Mouse (Mus musculus): ENCODE measurements around the gene Akna. TPM values are rescaled to one million over a fixed set of nuclear protein-coding genes. Genes with fewer than 3 reads are reported as not detected.

Akna gene
- 1 to 10 TPM; 3.5 to 7.3 TPM for total RNA-seq (2021)
- long read RNA-seq, experiment 1, partial matches to known transcripts = 0 of 1 reads
- long read RNA-seq, experiment 1, other reads (novel, unspliced or antisense) = 1 of 1 reads
- long read RNA-seq, experiment 2, partial matches to known transcripts = 0 of 1 reads
- long read RNA-seq, experiment 2, other reads (novel, unspliced or antisense) = 1 of 1 reads

- peak; percentile 93 to 96 for DNase-seq
These were observed at the start of gene Akna for GRCm38 (mm10) chr4:63403040-63403959. Akna (minus strand) TSS chr4:63403354.

- DNase-seq = no peak
These were observed 49.4 kb upstream of the Akna start for GRCm38 (mm10) chr4:63452555-63452954.

- DNase-seq = no peak
These were observed 47.4 kb upstream of the Akna start for GRCm38 (mm10) chr4:63450551-63450950.

- no peak for DNase-seq
These were observed 41.4 kb upstream of the Akna start for GRCm38 (mm10) chr4:63444362-63445066.

- no peak for DNase-seq
These were observed 39.9 kb upstream of the Akna start for GRCm38 (mm10) chr4:63443101-63443500.

GRCm38 (mm10) chr4:63441616-63442015 lies 38.5 kb upstream of the Akna start:
- peak; percentile 52 to 56 for DNase-seq

- DNase-seq = no peak
These were observed 37.1 kb upstream of the Akna start for GRCm38 (mm10) chr4:63440262-63440661.

GRCm38 (mm10) chr4:63437968-63438367 lies 34.8 kb upstream of the Akna start:
- DNase-seq = no peak

- DNase-seq = peak in 1 of 2 experiments; percentile 33
These were observed 34.1 kb upstream of the Akna start for GRCm38 (mm10) chr4:63437119-63437815.

- no peak for DNase-seq
These were observed 32.2 kb upstream of the Akna start for GRCm38 (mm10) chr4:63435402-63435801.

GRCm38 (mm10) chr4:63431098-63431497 lies 27.9 kb upstream of the Akna start:
- DNase-seq = no peak

GRCm38 (mm10) chr4:63430357-63430756 lies 27.2 kb upstream of the Akna start:
- DNase-seq = no peak

GRCm38 (mm10) chr4:63426308-63426707 lies 23.2 kb upstream of the Akna start:
- DNase-seq = no peak

- DNase-seq = peak; percentile 35 to 36
These were observed 20.7 kb upstream of the Akna start for GRCm38 (mm10) chr4:63423811-63424210.

GRCm38 (mm10) chr4:63423231-63423630 lies 20.1 kb upstream of the Akna start:
- peak; percentile 23 to 56 for DNase-seq

- DNase-seq = peak; percentile 73 to 81
These were observed 17.2 kb upstream of the Akna start for GRCm38 (mm10) chr4:63420143-63420920.

- DNase-seq = no peak
These were observed 15.1 kb upstream of the Akna start for GRCm38 (mm10) chr4:63418270-63418669.

- peak; percentile 78 to 93 for DNase-seq
These were observed 14.3 kb upstream of the Akna start for GRCm38 (mm10) chr4:63417318-63417957.

GRCm38 (mm10) chr4:63414951-63415350 lies 11.8 kb upstream of the Akna start:
- DNase-seq = peak in 1 of 2 experiments; percentile 18

GRCm38 (mm10) chr4:63411222-63411621 lies 8.1 kb upstream of the Akna start:
- peak; percentile 59 to 61 for DNase-seq

- DNase-seq = peak; percentile 95 to 97
These were observed 7.4 kb upstream of the Akna start for GRCm38 (mm10) chr4:63410583-63410934.
